Mouse (Mus musculus) ES-E14 (cell line): ENCODE measurements around the gene Dclre1c. TPM values are rescaled to one million over a fixed set of nuclear protein-coding genes. Genes with fewer than 3 reads are reported as not detected.

Experiments
- DNase-seq: peaks from one replicate; pipeline ENCODE4 v3.0.0-alpha.2; 2013; ENCODE audit warnings: low read depth, low spot score
- H3K27ac ChIP-seq: 2 replicates; pipeline ENCODE4 v1.5.1; 2012; ENCODE audit warnings: low read depth, mild to moderate bottlenecking, low read length, moderate library complexity, mixed read lengths; ENCODE audit not compliant: poor library complexity, insufficient read depth, severe bottlenecking
- H3K36me3 ChIP-seq: 2 replicates; pipeline ENCODE4 v1.6.1; 2012; ENCODE audit warnings: mild to moderate bottlenecking, low read length, moderate library complexity, mixed read lengths; ENCODE audit not compliant: control insufficient read depth, poor library complexity, insufficient read depth, severe bottlenecking
- H3K4me1 ChIP-seq, 2 experiments: fragments of 150-350 bp in 1 of 2; sonication (generic) in 1 of 2; 2 replicates each; pipeline ENCODE4 v1.6.1; 2012; ENCODE audit warnings: low read length in 2 of 2, mild to moderate bottlenecking in 1 of 2, mixed read lengths in 1 of 2; ENCODE audit not compliant: control insufficient read depth in 2 of 2, insufficient read depth in 2 of 2, poor library complexity in 1 of 2
- H3K4me3 ChIP-seq, 2 experiments: fragments of 150-350 bp in 1 of 2; sonication (generic) in 1 of 2; 2 replicates each; pipeline ENCODE4 v1.5.1; 2012; ENCODE audit warnings: low read length in 2 of 2, low read depth in 1 of 2, mild to moderate bottlenecking in 1 of 2, mixed read lengths in 1 of 2; ENCODE audit not compliant: insufficient read depth in 1 of 2, poor library complexity in 1 of 2, severe bottlenecking in 1 of 2
- H3K9ac ChIP-seq: 2 replicates; pipeline ENCODE4 v1.6.1; 2012; ENCODE audit warnings: low read depth, mild to moderate bottlenecking, low read length, mixed read lengths; ENCODE audit not compliant: poor library complexity, insufficient read depth, severe bottlenecking
- H3K9me3 ChIP-seq: fragments of 150-350 bp; sonication (generic); 2 replicates; pipeline ENCODE4 v1.6.1; 2012; ENCODE audit warnings: low read depth, mild to moderate bottlenecking, low read length; ENCODE audit not compliant: control insufficient read depth, insufficient read depth
- CHD2 ChIP-seq: IDR thresholded peaks from 2 replicates; pipeline ENCODE4 v1.6.1; 2014; ENCODE audit warnings: mild to moderate bottlenecking, low read depth, low read length, inconsistent platforms
- HCFC1 ChIP-seq: IDR thresholded peaks from 2 replicates; pipeline ENCODE4 v1.6.1; 2012; ENCODE audit warnings: low read length, inconsistent platforms, borderline replicate concordance; ENCODE audit not compliant: insufficient read depth
- MAFK ChIP-seq: IDR thresholded peaks from 2 replicates; pipeline ENCODE4 v1.6.1; 2014; ENCODE audit warnings: mild to moderate bottlenecking, low read depth, low read length, inconsistent platforms; ENCODE audit not compliant: insufficient read depth
- ZC3H11A ChIP-seq: IDR thresholded peaks from 2 replicates; pipeline ENCODE4 v1.6.1; 2012; ENCODE audit warnings: low read depth, mild to moderate bottlenecking, inconsistent platforms, low read length, borderline replicate concordance
- ZNF384 ChIP-seq: IDR thresholded peaks from 2 replicates; pipeline ENCODE4 v1.6.1; 2012; ENCODE audit warnings: low read depth, low read length, inconsistent platforms
- in situ Hi-C, 2 experiments: fragments of 600-800 bp; cut with MboI; formaldehyde crosslinking; loops; one replicate each; pipeline ENCODE4 v1.15.1; 2025; ENCODE audit warnings: low sequenced_read_pairs in 2 of 2, inconsistent platforms in 1 of 2; ENCODE audit not compliant: unreplicated experiment in 2 of 2
- total RNA-seq: library from RNA; depleted of rRNA; stranded (reverse); fragments of 300-350 nt; gene quantifications from 2 replicates; pipeline ENCODE4 v1.2.3, GENCODE M21; 2012

The Dclre1c gene
- total RNA-seq, 1 experiment, result 8.3 TPM

DNA sequence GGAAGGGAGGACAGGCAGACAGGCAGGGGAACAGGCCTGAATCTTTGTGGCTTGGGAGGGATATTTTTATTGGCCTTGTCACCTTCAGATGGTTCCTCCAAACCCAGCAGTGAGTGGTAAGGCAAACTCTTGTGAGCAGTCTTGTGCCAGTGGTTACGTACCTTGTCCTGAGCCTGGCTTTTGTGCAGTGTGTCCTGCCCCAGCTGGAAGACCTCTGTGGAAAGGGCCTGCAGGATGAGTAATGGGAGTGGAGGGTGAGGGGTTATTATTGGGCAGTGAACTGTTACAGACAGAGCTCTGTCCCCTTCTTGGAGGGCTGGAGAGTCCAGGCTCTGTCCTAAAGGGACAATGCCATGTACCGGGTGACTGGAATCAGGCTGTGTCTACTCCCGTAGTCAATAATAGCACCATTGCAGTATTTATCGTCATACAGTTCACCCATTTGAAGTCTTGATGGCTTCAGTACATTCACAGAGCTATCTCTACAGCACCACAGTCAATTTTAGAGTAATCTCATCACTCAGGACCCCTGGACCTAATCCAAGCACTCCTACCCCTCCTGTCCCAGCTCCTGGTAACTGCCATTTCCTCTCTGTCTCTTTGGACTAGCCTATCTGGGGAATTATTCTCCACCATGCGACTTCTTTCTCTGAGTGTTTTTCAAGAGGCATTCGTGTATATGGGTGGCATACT, 11.6 kb downstream of the Dclre1c start:
- Histone ChIP-seq H3K4me1 (no peaks in the 10 kb centered on the region), H3K9me3 (no peaks in the 10 kb centered on the region), H3K9ac (no peak overlapping the region), H3K36me3 (no peaks in the 10 kb centered on the region; the same call in none of the 2 replicates), H3K27ac (no peak overlapping the region), H3K4me3 (no peak overlapping the region)
- no peak for DNase-seq
- in situ Hi-C loops, result no loop called here
- TF ChIP-seq ZC3H11A (no peak), MAFK (no peak), ZNF384 (no peak), HCFC1 (no peak), CHD2 (no peak)

DNA sequence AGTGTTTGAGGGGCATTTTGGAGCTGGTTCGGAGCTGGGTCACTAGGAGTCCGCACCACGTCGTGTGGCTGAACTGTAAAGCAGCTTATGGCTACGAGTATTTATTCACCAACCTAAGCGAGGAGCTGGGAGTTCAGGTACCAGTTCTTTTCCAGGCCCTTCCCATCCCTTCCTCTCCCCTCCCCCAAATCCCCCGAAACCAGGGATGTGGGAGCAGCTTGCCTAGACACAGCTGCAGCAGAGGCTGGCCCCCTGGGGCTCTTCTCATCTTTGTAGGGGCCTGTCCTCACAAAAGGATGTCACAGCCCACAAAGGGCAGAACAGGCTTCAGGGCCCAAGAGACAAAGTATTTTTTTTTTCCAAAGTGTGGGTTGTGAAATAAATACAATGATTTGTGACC, 14.0 kb downstream of the Dclre1c start:
- Histone ChIP-seq H3K4me3 (no peak overlapping the region), H3K9me3 (no peaks in the 10 kb centered on the region)
- in situ Hi-C loops, result no loop called here

DNA sequence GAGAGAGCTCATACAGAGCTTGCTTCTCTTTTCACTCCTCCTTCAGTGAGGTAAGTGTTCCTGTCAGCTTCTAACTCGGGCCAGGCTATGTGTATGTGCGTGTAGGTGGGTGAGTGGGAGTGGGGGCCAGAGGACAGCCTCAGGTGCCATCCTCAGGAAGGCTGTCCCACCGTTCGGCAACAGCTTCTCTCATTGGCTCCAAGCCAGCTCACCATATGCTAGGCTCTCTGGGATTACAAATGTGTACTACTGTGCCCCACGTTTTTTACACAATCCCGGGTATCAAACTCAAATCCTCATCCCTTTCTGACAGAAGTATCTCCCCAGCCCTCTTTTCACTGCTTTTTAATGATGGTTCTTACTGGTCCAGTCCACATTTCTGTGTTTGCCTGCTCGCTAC, 20.3 kb downstream of the Dclre1c start:
- no peaks in the 10 kb centered on the region for H3K9me3 ChIP-seq

More for the DNA sequence above, 14.0 kb downstream of the Dclre1c start:
- Histone ChIP-seq H3K36me3 (peaks cover 8% of the 10 kb centered on the region), H3K9ac (no peak overlapping the region), H3K4me1 (no peaks in the 10 kb centered on the region), H3K27ac (no peak overlapping the region)
- no peak for DNase-seq
- TF ChIP-seq ZC3H11A (no peak), MAFK (no peak), ZNF384 (no peak), HCFC1 (no peak), CHD2 (no peak)

DNA sequence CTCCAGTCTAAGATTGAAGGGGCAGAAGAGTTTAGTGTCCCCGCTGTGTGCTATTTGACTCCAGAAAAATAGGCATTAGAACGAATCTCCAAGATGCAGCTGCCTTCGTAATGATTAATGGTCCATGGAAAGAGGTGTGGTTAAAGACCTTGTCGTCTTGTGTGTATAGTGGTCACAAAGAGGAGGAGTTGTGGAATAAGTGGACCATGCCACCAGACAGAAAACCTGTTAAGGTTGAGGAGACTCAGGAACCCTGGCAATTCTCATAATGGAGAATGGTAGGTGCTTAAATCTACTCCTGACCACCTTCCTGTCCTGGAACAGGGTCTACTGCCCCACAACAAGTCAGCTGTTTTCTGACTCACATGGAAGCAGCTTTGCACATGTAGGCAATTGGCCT, 22.1 kb downstream of the Dclre1c start:
- H3K9ac ChIP-seq, result no peak overlapping the region
- no peaks in the 10 kb centered on the region for H3K9me3 ChIP-seq
- no peak overlapping the region for H3K4me3 ChIP-seq
- in situ Hi-C loops, result no loop called here
- H3K36me3 ChIP-seq, result peaks cover 11% of the 10 kb centered on the region
- H3K4me1 ChIP-seq, result peaks cover 2 to 5% of the 10 kb centered on the region in 2 experiments; a peak in 2 of 4 replicates
- no peak for DNase-seq
- H3K27ac ChIP-seq, result no peak overlapping the region
- TF ChIP-seq CHD2 (no peak), MAFK (no peak), ZC3H11A (no peak), ZNF384 (no peak), HCFC1 (no peak)

More for the DNA sequence above, 20.3 kb downstream of the Dclre1c start:
- Histone ChIP-seq H3K36me3 (peaks cover 12% of the 10 kb centered on the region), H3K4me1 (peaks cover 2 to 5% of the 10 kb centered on the region in 2 experiments; a peak in 2 of 4 replicates), H3K4me3 (no peak overlapping the region), H3K9ac (no peak overlapping the region), H3K27ac (no peak overlapping the region)
- no peak for DNase-seq
- TF ChIP-seq ZC3H11A, result no peak
- no peak for TF ChIP-seq MAFK
- no peak for TF ChIP-seq CHD2
- no peak for TF ChIP-seq ZNF384
- TF ChIP-seq HCFC1, result no peak
- in situ Hi-C loops, result no loop called here

DNA sequence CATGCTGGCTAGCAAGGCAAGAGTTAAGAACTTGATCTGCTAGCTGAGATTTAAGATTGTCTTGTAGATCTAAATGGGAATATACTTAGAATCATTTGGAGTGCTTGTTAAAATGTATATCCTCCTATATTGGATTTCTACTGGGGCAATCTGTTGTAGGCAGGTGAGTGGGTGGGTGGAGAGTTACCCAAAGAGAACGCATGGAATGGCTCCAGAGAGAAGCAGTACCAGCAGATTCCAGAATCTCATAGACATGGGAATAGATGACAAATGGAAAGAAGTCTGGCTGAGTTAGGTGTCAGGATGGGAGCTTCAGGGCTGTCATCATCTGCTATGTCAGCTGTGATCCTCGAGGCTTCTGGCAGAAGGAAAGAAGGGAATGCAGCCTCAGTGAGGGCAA, 25.5 kb downstream of the Dclre1c start:
- peaks cover 14% of the 10 kb centered on the region for H3K36me3 ChIP-seq
- DNase-seq, result no peak
- TF ChIP-seq ZC3H11A (no peak), HCFC1 (no peak), CHD2 (no peak), MAFK (no peak), ZNF384 (no peak)
- no peak overlapping the region for H3K27ac ChIP-seq
- H3K9me3 ChIP-seq, result no peaks in the 10 kb centered on the region
- H3K4me1 ChIP-seq, result peaks cover 2 to 5% of the 10 kb centered on the region in 2 experiments; a peak in 2 of 4 replicates
- no peak overlapping the region for H3K9ac ChIP-seq
- in situ Hi-C loops, result no loop called here
- no peak overlapping the region for H3K4me3 ChIP-seq
